Mouse (Mus musculus): Measurements from ENCODE around the gene Lyrm2.

DNA sequence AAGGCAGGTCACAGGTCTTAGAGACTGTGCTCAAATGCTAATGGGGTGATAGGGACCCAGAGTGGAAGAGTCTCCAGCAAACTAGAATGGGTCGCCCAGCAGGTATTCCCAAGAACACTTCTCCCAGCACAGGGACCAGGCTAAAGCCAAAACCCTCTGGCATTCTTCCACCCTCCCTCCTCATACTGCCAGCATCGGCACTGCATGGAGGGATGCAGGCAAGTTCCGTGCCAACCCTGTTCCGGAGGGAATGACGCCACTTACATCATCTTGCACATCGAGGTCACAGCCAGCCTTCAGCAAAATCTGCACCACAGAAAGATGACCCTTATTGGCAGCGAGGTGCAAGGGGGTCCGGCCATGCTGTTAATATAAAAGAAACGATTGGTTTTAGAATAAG is 36.0 kb downstream of the Lyrm2 start:
- TF ChIP-seq CTCF (IDR thresholded peaks at IDR 0.05; ENCODE audit: control insufficient read depth, insufficient read depth, insufficient replicate concordance, low read depth, low read length) (no peak), POLR2A (IDR thresholded peaks at IDR 0.05; ENCODE audit: control insufficient read depth, low read depth, low read length) (no peak)

Measured in testis, adult 2 months (tissue).